Mouse (Mus musculus): ENCODE measurements around the gene Setd3.

The Setd3 gene

GRCm38 (mm10) chr12:108070685-108071662, 108.1 kb downstream of the Setd3 start:
- DNase-seq: no peak

GRCm38 (mm10) chr12:108069504-108069903, 109.6 kb downstream of the Setd3 start:
- no peak for DNase-seq

- no peak for DNase-seq
Measured at GRCm38 (mm10) chr12:108067811-108068375, 111.2 kb downstream of the Setd3 start.

- DNase-seq: no peak
Measured at GRCm38 (mm10) chr12:108067231-108067630, 111.9 kb downstream of the Setd3 start.

- DNase-seq: no peak
Measured at GRCm38 (mm10) chr12:108064396-108064998, 114.6 kb downstream of the Setd3 start.

- DNase-seq: no peak
Measured at GRCm38 (mm10) chr12:108063986-108064385, 115.1 kb downstream of the Setd3 start.

GRCm38 (mm10) chr12:108062137-108062536, 117.0 kb downstream of the Setd3 start:
- DNase-seq: no peak

GRCm38 (mm10) chr12:108061661-108062060, 117.5 kb downstream of the Setd3 start:
- DNase-seq: no peak
